Mouse (Mus musculus): ENCODE data around the gene Pitpnm3. TPM values are rescaled to one million over a fixed set of nuclear protein-coding genes. Genes with fewer than 3 reads are reported as not detected.

The Pitpnm3 gene
- polyA plus RNA-seq, 1 experiment from 2014 or later: 6.4 TPM

DNA sequence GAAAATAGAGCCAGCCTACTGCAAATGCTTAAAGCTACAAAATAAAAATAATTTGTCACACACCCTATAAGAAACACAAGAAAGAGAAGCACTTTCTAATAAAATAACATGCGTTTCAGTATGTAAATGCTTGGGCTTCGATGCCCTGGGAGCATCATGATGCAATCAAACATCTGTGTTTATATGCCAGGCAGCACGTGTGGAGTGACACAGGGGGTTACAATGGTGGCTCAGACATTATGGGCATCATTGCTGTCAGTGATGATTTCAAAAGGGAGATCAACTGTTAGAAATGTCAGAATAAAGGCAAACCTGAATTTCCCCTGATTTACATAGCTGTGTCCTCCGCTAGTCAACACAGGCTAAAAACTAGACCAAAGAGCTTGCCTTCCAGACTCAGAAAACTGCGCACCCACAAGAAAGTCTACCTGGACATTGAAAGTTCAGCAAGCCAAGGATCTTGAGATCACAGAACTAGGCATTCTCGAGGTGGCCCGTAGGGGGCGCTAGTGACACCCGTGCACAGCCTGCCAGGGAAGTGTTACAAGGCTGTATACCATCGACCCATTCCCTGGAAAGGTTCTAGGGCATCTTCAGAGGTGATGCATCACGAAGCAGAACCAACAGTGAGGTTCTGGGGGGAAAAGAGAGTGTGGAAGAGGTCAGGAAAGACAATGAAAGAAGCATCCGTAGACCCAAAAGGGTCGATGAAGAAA, 133.3 kb downstream of the Pitpnm3 start:
- H3K27me3 ChIP-seq (ENCODE audit: control insufficient read depth, insufficient read depth, low read length): no peaks in the 10 kb centered on the region
- no peaks in the 10 kb centered on the region for H3K36me3 ChIP-seq (ENCODE audit: control insufficient read depth, insufficient read depth, low read length)
- H3K27ac ChIP-seq (ENCODE audit: low read depth, low read length): no peak overlapping the region
- H3K9me3 ChIP-seq (ENCODE audit: control insufficient read depth, low read length): no peaks in the 10 kb centered on the region
- ATAC-seq (ENCODE audit: low read depth): no peak
- no peak overlapping the region for H3K9ac ChIP-seq (replicated peaks; ENCODE audit: low read depth, low read length)
- no peak overlapping the region for H3K4me3 ChIP-seq (ENCODE audit: low read depth, low read length)
- H3K4me1 ChIP-seq (ENCODE audit: control insufficient read depth, insufficient read depth, low read length): no peaks in the 10 kb centered on the region
- no peak overlapping the region for H3K4me2 ChIP-seq (ENCODE audit: low read depth, low read length)
- WGBS: 50% methylated on average over 13 of the region's 13 CpGs

- no peaks in the 10 kb centered on the region for H3K9me3 ChIP-seq (ENCODE audit: control insufficient read depth, low read length)
- H3K4me3 ChIP-seq (ENCODE audit: low read depth, low read length): no peak overlapping the region
- H3K4me2 ChIP-seq (ENCODE audit: low read depth, low read length): no peak overlapping the region
- WGBS: 88% methylated on average over 6 of the region's 6 CpGs
- H3K9ac ChIP-seq (replicated peaks; ENCODE audit: low read depth, low read length): no peak overlapping the region
- ATAC-seq (ENCODE audit: low read depth): no peak
- 0 out of 2 replicates have a peak, but pooled peaks cover 3% of the 10 kb centered on the region for H3K4me1 ChIP-seq (ENCODE audit: control insufficient read depth, insufficient read depth, low read length)
- no peaks in the 10 kb centered on the region for H3K27me3 ChIP-seq (ENCODE audit: control insufficient read depth, insufficient read depth, low read length)
- H3K36me3 ChIP-seq (ENCODE audit: control insufficient read depth, insufficient read depth, low read length): no peaks in the 10 kb centered on the region
- H3K27ac ChIP-seq (ENCODE audit: low read depth, low read length): no peak overlapping the region
Observed at GRCm38 (mm10) chr11:72000194-72000593, 135.4 kb downstream of the Pitpnm3 start.

Other genes with a start within 250 kb of the Pitpnm3 start
- 0.18 and 0.20 TPM in 2 replicates for gene Aipl1, start 98.3 kb downstream of the Pitpnm3 start, polyA plus RNA-seq (2014; fragmentation: Nextera tagmentation; extraction: Ambion mirVana)
- gene Pimreg, start 93.7 kb downstream of the Pitpnm3 start, polyA plus RNA-seq (2014; fragmentation: Nextera tagmentation; extraction: Ambion mirVana): 10.9 and 16.3 TPM in 2 replicates
- 0.12 and 0.36 TPM in 2 replicates for gene Gm43951, start 71.1 kb upstream of the Pitpnm3 start, polyA plus RNA-seq (2014; fragmentation: Nextera tagmentation; extraction: Ambion mirVana)
- 15.9 and 20.1 TPM in 2 replicates for gene 4933427D14Rik, start 71.7 kb upstream of the Pitpnm3 start, polyA plus RNA-seq (2014; fragmentation: Nextera tagmentation; extraction: Ambion mirVana)
- 147 and 158 TPM in 2 replicates for gene Txndc17, start 71.8 kb upstream of the Pitpnm3 start, polyA plus RNA-seq (2014; fragmentation: Nextera tagmentation; extraction: Ambion mirVana)
- 54.9 and 55.6 TPM in 2 replicates for gene Med31, start 79.8 kb upstream of the Pitpnm3 start, polyA plus RNA-seq (2014; fragmentation: Nextera tagmentation; extraction: Ambion mirVana)
- gene Slc13a5, start 131.4 kb upstream of the Pitpnm3 start, polyA plus RNA-seq (2014; fragmentation: Nextera tagmentation; extraction: Ambion mirVana): 0.76 and 1.8 TPM in 2 replicates
- gene Xaf1, start 165.9 kb upstream of the Pitpnm3 start, polyA plus RNA-seq (2014; fragmentation: Nextera tagmentation; extraction: Ambion mirVana): 1.4 and 1.6 TPM in 2 replicates
- not detected in 2 replicates for gene Fbxo39, start 178.7 kb upstream of the Pitpnm3 start, polyA plus RNA-seq (2014; fragmentation: Nextera tagmentation; extraction: Ambion mirVana)
- 5.5 and 8.8 TPM in 2 replicates for gene Tekt1, start 226.7 kb upstream of the Pitpnm3 start, polyA plus RNA-seq (2014; fragmentation: Nextera tagmentation; extraction: Ambion mirVana)

Measured in neural tube, embryonic 14.5 days (tissue).